Mouse (Mus musculus): ENCODE data around the gene Gnmt. TPM values are rescaled to one million over a fixed set of nuclear protein-coding genes. Genes with fewer than 3 reads are reported as not detected.

Gene Gnmt
- polyA plus RNA-seq, 1 experiment: 8.1 TPM

DNA sequence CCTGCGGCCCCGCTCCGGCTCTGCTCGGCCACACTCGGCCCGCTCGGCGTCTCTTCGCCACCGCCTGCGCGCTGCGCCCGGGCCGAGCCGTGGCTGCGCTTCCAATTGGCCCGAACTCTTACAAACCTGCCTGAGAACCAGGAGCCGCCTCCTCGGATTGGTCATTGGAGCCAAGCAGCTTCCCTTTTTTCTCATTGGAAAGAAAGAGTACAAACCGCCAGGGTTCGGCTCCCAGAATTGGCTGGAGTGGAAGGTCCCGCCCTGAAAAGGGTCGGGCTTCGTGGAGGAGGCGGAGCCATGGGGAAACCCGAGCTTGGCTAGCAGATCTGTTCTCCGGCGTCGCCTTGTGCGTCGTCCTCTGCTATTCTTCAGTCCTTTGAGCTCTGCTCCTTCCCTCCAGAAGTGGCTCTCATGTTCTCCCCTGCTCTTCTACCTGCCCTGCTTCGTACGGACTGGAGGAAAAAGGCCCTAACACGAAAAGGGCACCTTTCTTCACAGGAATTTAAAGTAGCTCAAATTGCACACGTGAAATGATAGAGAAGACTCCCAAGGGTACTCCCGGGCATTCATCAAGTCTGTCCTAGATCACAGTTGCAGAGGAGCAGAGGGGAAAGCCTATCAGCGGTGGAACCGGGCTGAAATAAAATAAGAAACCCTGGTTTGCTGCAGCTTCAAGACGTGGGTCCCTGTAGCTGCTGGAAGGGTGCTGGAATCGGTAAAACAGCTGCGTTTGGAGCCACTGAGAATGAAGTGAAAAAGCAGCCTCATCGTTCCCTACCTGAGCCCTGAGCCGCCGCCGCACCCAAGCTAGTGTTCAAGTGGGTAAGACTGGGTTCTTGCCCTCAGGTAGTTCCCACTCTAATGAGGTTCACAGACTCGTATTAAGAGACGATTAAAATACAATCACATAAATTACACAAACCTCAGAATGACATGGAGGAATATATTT lies 23.8 kb downstream of the Gnmt start, which contains the start of gene Ppp2r5d:
Gene Ppp2r5d, minus strand, starts transcription at position 225 of the 949 bp plus-strand sequence.
- Histone ChIP-seq H3K4me3 (ENCODE audit: extremely low read depth, insufficient read depth, insufficient read length) (peak within 1 kb of the TSS; percentile 90), H3K4me1 (ENCODE audit: control insufficient read depth, insufficient read depth, insufficient read length) (peaks cover 5% of the 10 kb centered on the region; the same call in 1 of the 2 replicates), H3K27me3 (ENCODE audit: control insufficient read depth, insufficient read depth, low read length) (no peaks in the 10 kb centered on the region), H3K36me3 (ENCODE audit: control insufficient read depth, insufficient read depth, low read length) (no peaks in the 10 kb centered on the region), H3K27ac (ENCODE audit: insufficient read depth, low read length) (peak within 1 kb of the TSS; percentile 74)
- DNase-seq (ENCODE audit: low read depth in 1 of 2, low spot score in 2 of 2): peak; percentile 91 to 94
- TF ChIP-seq POLR2A (IDR thresholded peaks at IDR 0.05; ENCODE audit: low read depth, low read length) (peak; percentile 39), CTCF (IDR thresholded peaks at IDR 0.05; ENCODE audit: extremely low read depth, insufficient read depth, insufficient read length, insufficient replicate concordance) (no peak)
- under 1% methylated on average over 48 of the region's 48 CpGs for WGBS

DNA sequence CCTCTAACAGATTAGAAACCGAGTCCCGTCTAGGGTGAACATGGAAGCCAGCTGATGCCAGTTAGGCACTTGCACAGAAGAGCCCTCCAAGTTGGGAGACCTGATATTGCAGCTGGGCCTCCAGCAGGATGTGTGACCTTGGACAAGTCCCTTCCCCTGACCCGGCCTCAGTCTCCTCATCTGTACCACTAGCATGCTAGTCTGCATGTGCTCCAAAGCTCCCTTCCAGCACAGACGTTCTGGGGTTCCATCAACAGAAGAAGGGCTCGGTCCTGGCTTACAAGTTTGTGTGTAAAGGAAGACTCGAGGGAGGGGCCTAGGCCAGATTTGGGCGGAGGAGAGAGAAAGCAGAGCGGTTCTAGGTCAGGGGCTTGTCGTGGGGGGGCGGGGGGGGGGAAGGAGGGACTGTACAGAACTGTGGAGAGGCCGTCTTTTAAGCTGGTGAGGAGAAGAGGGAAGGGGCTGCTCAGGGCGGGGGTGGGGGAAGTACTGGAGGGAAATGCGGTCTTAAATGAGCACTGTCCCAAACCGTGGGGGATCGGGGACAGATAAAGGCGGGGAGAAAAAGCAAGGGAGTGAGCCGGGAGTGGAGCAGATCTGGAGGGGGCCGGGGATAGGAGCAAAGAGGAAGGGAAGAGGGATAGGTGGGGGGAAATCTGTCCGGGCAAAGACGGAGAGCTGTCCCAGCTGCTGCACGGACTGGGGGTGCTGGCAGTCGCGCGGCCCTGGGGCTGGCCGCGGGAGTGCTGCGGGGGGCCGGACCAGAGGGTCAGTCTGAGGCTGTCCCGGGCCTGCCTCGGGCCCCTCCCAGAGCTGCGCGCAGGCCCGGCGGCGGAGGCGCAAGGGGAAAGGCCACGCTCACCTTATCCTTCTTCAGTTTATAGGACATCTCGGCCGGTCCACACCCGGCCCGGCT lies 24.7 kb downstream of the Gnmt start:
- H3K4me1 ChIP-seq (ENCODE audit: control insufficient read depth, insufficient read depth, insufficient read length): peaks cover 5% of the 10 kb centered on the region; the same call in 1 of the 2 replicates
- 5% methylated on average over 40 of the region's 41 CpGs for WGBS
- TF ChIP-seq POLR2A (IDR thresholded peaks at IDR 0.05; ENCODE audit: low read depth, low read length) (no peak), CTCF (IDR thresholded peaks at IDR 0.05; ENCODE audit: extremely low read depth, insufficient read depth, insufficient read length, insufficient replicate concordance) (no peak)
- peak overlapping the region; percentile 74 for H3K27ac ChIP-seq (ENCODE audit: insufficient read depth, low read length)
- H3K27me3 ChIP-seq (ENCODE audit: control insufficient read depth, insufficient read depth, low read length): no peaks in the 10 kb centered on the region
- H3K4me3 ChIP-seq (ENCODE audit: extremely low read depth, insufficient read depth, insufficient read length): peak overlapping the region; percentile 90
- H3K36me3 ChIP-seq (ENCODE audit: control insufficient read depth, insufficient read depth, low read length): peaks cover 1% of the 10 kb centered on the region
- DNase-seq (ENCODE audit: low read depth in 1 of 2, low spot score in 2 of 2): no peak

DNA sequence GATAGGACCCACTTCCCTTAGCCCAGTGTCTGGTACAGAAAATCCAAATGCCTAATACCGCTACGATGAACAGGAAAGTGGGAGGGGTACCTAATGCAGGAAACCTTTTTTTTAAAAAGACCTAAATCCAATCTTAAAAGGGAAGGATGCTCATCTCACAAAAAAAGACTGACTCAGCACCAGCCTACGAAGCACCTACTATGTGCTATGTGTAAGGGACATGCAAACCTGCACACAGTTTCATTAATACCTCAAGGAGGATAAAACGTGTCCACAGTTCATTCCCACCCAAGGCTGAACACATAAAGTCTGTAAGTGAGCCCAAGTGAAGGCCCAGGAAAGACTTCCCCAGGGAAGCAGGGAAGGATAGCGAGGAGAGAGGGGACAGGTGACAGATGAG lies 26.5 kb downstream of the Gnmt start:
- H3K36me3 ChIP-seq (ENCODE audit: control insufficient read depth, insufficient read depth, low read length): peaks cover 2% of the 10 kb centered on the region
- no peak for DNase-seq (ENCODE audit: low read depth in 1 of 2, low spot score in 2 of 2)
- H3K27ac ChIP-seq (ENCODE audit: insufficient read depth, low read length): no peak overlapping the region
- peaks cover 5% of the 10 kb centered on the region; the same call in 1 of the 2 replicates for H3K4me1 ChIP-seq (ENCODE audit: control insufficient read depth, insufficient read depth, insufficient read length)
- no peak overlapping the region for H3K4me3 ChIP-seq (ENCODE audit: extremely low read depth, insufficient read depth, insufficient read length)
- H3K27me3 ChIP-seq (ENCODE audit: control insufficient read depth, insufficient read depth, low read length): no peaks in the 10 kb centered on the region
- no peak for TF ChIP-seq CTCF (IDR thresholded peaks at IDR 0.05; ENCODE audit: extremely low read depth, insufficient read depth, insufficient read length, insufficient replicate concordance)
- no peak for TF ChIP-seq POLR2A (IDR thresholded peaks at IDR 0.05; ENCODE audit: low read depth, low read length)
- WGBS: 84% methylated on average over 5 of the region's 5 CpGs

DNA sequence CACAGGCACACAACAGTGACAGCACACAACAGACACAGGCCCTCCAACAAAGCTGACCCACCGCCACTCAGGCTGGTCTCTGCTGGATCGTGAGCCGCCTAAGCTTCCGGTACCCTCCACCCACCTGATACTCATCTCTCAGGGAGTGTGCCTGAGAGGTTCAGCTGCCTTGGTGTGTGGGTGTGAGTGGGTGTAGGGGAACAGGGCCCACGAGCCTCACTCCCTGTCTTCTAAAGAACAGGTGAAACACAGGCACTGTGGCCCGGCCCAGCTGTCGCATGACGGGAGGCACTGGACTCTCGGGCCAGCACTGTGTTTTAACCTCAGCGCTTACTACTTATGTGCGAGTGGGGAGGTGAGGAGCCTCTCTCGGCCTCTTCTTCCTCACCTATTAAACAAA lies 26.9 kb downstream of the Gnmt start:
- WGBS: 77% methylated on average over 12 of the region's 12 CpGs
- H3K4me1 ChIP-seq (ENCODE audit: control insufficient read depth, insufficient read depth, insufficient read length): peaks cover 5% of the 10 kb centered on the region; the same call in 1 of the 2 replicates
- TF ChIP-seq CTCF (IDR thresholded peaks at IDR 0.05; ENCODE audit: extremely low read depth, insufficient read depth, insufficient read length, insufficient replicate concordance): no peak
- no peak for TF ChIP-seq POLR2A (IDR thresholded peaks at IDR 0.05; ENCODE audit: low read depth, low read length)
- H3K27me3 ChIP-seq (ENCODE audit: control insufficient read depth, insufficient read depth, low read length): no peaks in the 10 kb centered on the region
- H3K27ac ChIP-seq (ENCODE audit: insufficient read depth, low read length): no peak overlapping the region
- no peak overlapping the region for H3K4me3 ChIP-seq (ENCODE audit: extremely low read depth, insufficient read depth, insufficient read length)
- no peak for DNase-seq (ENCODE audit: low read depth in 1 of 2, low spot score in 2 of 2)
- peaks cover 2% of the 10 kb centered on the region for H3K36me3 ChIP-seq (ENCODE audit: control insufficient read depth, insufficient read depth, low read length)

DNA sequence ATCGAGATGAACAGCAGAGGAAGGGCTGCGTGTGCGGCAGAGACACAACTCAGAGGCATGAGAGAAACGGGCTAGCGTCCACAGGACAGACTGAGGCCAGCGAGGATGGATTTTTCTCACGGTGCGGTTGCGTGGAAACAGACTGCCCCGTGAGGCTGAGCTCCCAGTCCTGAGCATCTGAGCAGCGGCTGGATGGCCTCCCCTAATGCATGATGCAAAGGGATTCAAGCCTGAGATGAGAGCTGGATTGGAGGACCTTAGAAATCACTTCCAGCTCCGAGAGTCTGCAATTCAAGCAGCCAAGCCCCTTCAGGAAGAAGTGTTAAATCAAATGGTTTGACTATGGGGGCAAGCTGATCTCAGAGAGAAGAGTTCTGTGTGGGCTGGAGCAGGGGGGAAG lies 27.5 kb downstream of the Gnmt start:
- Histone ChIP-seq H3K4me1 (ENCODE audit: control insufficient read depth, insufficient read depth, insufficient read length) (peaks cover 5% of the 10 kb centered on the region; the same call in 1 of the 2 replicates), H3K36me3 (ENCODE audit: control insufficient read depth, insufficient read depth, low read length) (peaks cover 2% of the 10 kb centered on the region), H3K27me3 (ENCODE audit: control insufficient read depth, insufficient read depth, low read length) (no peaks in the 10 kb centered on the region), H3K4me3 (ENCODE audit: extremely low read depth, insufficient read depth, insufficient read length) (no peak overlapping the region), H3K27ac (ENCODE audit: insufficient read depth, low read length) (no peak overlapping the region)
- DNase-seq (ENCODE audit: low read depth in 1 of 2, low spot score in 2 of 2): no peak
- 82% methylated on average over 12 of the region's 12 CpGs for WGBS
- TF ChIP-seq POLR2A (IDR thresholded peaks at IDR 0.05; ENCODE audit: low read depth, low read length) (no peak), CTCF (IDR thresholded peaks at IDR 0.05; ENCODE audit: extremely low read depth, insufficient read depth, insufficient read length, insufficient replicate concordance) (no peak)

DNA sequence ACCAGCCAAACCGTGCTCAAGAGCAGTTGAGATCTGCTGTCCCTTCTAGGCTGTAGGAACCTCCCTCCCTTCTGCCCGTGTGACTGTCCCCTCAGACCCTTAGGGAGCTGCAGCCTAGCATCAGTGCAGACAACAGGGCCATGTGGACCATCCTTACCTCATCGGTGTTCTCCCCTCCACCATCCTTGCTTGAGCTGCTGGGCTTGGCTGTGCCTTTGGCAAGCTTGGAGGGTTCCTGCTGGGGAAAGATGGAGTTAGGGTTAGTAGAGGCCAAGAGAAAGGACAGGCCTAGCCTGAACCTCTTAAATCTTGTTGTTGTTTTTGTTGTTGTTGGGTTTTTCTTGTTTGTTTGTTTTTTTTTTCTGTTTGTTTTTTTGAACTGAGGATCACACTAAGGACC lies 29.1 kb downstream of the Gnmt start:
- Histone ChIP-seq H3K4me3 (ENCODE audit: extremely low read depth, insufficient read depth, insufficient read length) (no peak overlapping the region), H3K27me3 (ENCODE audit: control insufficient read depth, insufficient read depth, low read length) (no peaks in the 10 kb centered on the region), H3K27ac (ENCODE audit: insufficient read depth, low read length) (no peak overlapping the region), H3K36me3 (ENCODE audit: control insufficient read depth, insufficient read depth, low read length) (peaks cover 2% of the 10 kb centered on the region), H3K4me1 (ENCODE audit: control insufficient read depth, insufficient read depth, insufficient read length) (peaks cover 3% of the 10 kb centered on the region; the same call in 1 of the 2 replicates)
- TF ChIP-seq POLR2A (IDR thresholded peaks at IDR 0.05; ENCODE audit: low read depth, low read length) (no peak), CTCF (IDR thresholded peaks at IDR 0.05; ENCODE audit: extremely low read depth, insufficient read depth, insufficient read length, insufficient replicate concordance) (no peak)
- DNase-seq (ENCODE audit: low read depth in 1 of 2, low spot score in 2 of 2): no peak
- 94% methylated on average over 3 of the region's 3 CpGs for WGBS
